Mouse (Mus musculus): ENCODE results near the gene Actb.

DNA sequence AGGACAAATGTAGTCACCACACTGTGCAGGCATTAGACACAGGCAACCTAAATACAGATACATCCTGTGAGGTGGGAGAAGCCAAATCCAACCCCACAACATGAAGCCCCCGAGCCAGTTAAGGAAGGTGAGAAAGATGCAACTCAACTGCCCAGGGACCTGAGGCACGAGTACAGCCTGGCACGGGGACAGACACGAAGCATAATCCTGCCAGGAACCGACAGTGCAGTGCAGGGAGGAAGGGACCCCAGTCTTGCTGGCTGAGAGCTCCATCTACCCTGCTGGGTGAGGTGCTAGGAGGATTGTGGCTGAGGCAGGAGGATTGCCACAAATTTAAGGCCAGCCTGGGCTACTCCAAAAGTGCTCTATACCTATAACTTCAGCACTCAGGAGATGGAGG is 29.7 kb downstream of the Actb start:
- TF ChIP-seq CTCF (conservative IDR thresholded peaks at IDR 0.05; ENCODE audit: low read length) (no peak), POU5F1 (IDR thresholded peaks at IDR 0.05; ENCODE audit: borderline replicate concordance, low read length) (no peak)

All from E14TG2a.4 (cell line).